Mouse (Mus musculus) spleen, adult 2 months (tissue): Measurements from ENCODE around the gene Timd2. TPM values are rescaled to one million over a fixed set of nuclear protein-coding genes. Genes with fewer than 3 reads are reported as not detected.

ENCODE experiments used
- DNase-seq, 2 experiments: peaks; one replicate each; pipeline versions ENCODE4 v3.0.0 to v3.0.0-alpha.2; 2012 to 2021; ENCODE audit warnings: low spot score in 2 of 2, low read depth in 1 of 2
- H3K27ac ChIP-seq: fragments of 200-500 bp; 2 replicates; pipeline ENCODE4 v1.5.1; 2012; ENCODE audit warnings: low read length, inconsistent platforms; ENCODE audit not compliant: insufficient read depth
- H3K27me3 ChIP-seq: fragments of 200-500 bp; 2 replicates; pipeline ENCODE4 v1.6.1; 2012; ENCODE audit warnings: mild to moderate bottlenecking, moderate library complexity, low read length, inconsistent platforms; ENCODE audit not compliant: control insufficient read depth, insufficient read depth
- H3K36me3 ChIP-seq: fragments of 200-500 bp; 2 replicates; pipeline ENCODE4 v1.6.1; 2012; ENCODE audit warnings: mild to moderate bottlenecking, low read length, inconsistent platforms; ENCODE audit not compliant: control insufficient read depth, insufficient read depth
- H3K4me1 ChIP-seq: fragments of 200-500 bp; 2 replicates; pipeline ENCODE4 v1.6.1; 2011; ENCODE audit warnings: inconsistent platforms; ENCODE audit not compliant: control insufficient read depth, insufficient read depth, insufficient read length
- H3K4me3 ChIP-seq: fragments of 200-500 bp; 2 replicates; pipeline ENCODE4 v1.5.1; 2011; ENCODE audit warnings: mild to moderate bottlenecking, inconsistent platforms; ENCODE audit not compliant: insufficient read depth, insufficient read length; ENCODE audit errors: extremely low read depth
- CTCF ChIP-seq: fragments of 200-500 bp; IDR thresholded peaks from 2 replicates; pipeline ENCODE4 v1.5.1; 2011; ENCODE audit warnings: mild to moderate bottlenecking, inconsistent platforms; ENCODE audit not compliant: insufficient read depth, insufficient read length, insufficient replicate concordance; ENCODE audit errors: extremely low read depth
- POLR2A ChIP-seq: fragments of 200-500 bp; IDR thresholded peaks from 2 replicates; pipeline ENCODE4 v1.6.1; 2011; ENCODE audit warnings: low read depth, low read length, inconsistent platforms
- WGBS: fragments of 180-500 bp; shearing (Covaris S2); methylation state at CpG from one replicate; pipeline ENCODE4 v1.1.7; 2018; 5-methylcytosine and 5-hydroxymethylcytosine counted together
- polyA plus RNA-seq: library from polyadenylated mRNA; depleted of rRNA; stranded (reverse); fragments of >200 nt; gene quantifications from 2 replicates; pipeline ENCODE4 v1.2.3, GENCODE M21; 2012; rRNA removed

Timd2 gene
- polyA plus RNA-seq, 1 experiment = 0.74 TPM

DNA sequence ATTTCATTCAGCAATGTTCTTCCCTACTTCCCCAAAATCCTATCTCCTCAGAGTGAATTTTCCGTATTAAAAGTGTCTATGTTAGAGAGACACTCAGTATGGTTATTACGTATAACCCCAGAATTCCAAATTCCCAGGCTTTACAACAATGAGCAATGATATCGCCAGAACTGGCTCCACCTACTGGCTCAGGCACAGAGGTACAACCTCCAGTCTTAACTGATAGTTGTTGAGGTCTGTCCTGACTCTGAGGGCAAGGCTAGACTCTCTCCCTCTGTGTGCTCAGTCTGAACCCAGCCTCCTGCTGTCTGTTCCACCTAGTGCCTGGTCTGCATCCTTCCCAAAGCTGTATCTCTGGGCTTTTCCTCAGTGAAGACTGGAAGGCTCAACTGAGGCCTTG lies 75.2 kb downstream of the Timd2 start:
- peak in 1 of 2 experiments; percentile 5 for DNase-seq
- Histone ChIP-seq H3K4me3 (no peak overlapping the region), H3K27ac (no peak overlapping the region), H3K4me1 (no peaks in the 10 kb centered on the region), H3K27me3 (no peaks in the 10 kb centered on the region), H3K36me3 (no peaks in the 10 kb centered on the region)
- 36% methylated on average over 3 of the region's 3 CpGs for WGBS
- TF ChIP-seq CTCF (peak; percentile 27; the same call in 1 of the 2 replicates), POLR2A (no peak)

DNA sequence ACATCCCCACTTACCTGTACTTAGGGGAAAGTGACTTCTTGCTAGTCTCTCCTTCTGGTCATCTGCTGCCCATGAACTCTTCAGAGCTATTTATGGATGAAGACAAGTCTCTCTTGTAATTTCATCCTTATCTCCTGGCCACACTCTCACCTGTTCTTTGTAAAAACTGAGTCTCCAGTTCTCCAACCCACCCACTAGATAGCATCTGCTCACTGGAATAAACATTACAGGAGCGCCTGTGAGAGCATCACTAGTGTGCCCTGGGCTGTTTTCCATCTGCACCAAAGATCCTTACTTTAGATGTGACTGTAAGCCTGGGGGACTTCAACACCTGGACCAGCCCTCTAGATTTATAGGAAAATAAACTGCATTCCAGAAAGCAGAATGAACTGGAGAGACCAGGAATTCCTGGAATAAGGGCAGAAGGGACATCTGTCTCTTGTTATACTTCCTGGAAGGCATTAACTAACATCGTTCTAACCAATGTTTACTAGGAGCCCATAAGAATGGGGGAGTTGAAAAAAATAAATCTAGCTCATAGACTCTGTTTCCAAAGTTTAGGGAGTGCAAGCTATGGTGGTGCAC lies 77.6 kb downstream of the Timd2 start, which contains the start of gene Dppa1:
Gene Dppa1 (minus strand): TSS at position 51 of the 585 bp plus-strand sequence.
- no peak for DNase-seq
- TF ChIP-seq CTCF (no peak), POLR2A (no peak)
- no peaks in the 10 kb centered on the region for H3K4me1 ChIP-seq
- no peaks in the 10 kb centered on the region for H3K36me3 ChIP-seq
- no peak within 1 kb of the TSS for H3K27ac ChIP-seq
- WGBS = 84% methylated on average over 2 of the region's 2 CpGs
- no peak within 1 kb of the TSS for H3K4me3 ChIP-seq
- H3K27me3 ChIP-seq = no peaks in the 10 kb centered on the region

DNA sequence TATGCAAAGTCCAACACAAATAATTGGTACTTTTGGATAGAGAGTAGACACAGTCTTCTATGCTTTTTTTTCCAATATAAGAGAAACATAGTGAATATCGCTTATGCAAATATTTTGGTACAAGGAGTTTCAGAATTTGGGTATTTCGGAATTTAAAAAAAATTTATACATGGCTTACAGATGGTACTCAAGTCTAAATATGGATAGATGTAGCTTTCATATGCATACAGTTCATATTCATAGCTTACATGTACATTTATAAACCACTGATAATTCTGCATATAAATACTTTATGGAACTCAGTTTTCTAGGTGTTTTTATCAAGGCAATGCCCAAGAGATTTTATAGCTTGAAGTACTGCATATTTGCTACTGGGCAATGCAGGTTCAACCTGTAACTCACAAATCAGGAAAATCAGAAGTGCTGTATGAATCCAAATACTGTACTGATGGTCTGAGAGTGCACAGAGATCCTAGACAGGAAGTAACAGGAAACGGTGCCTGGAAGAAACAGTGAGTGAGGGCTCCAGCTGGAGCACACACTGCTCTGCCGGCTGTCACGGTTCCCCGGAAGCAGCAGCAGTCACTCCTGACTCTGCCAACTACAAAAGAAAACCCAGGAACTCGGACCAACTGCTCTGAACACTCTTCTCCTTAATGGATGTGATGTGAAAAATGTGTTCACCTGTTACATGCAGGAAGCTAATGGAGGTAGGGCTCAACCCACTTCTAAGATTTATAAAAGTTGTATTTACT lies 86.3 kb downstream of the Timd2 start:
- no peaks in the 10 kb centered on the region for H3K4me1 ChIP-seq
- DNase-seq = no peak
- H3K27ac ChIP-seq = no peak overlapping the region
- 56% methylated on average over 7 of the region's 7 CpGs for WGBS
- TF ChIP-seq POLR2A = no peak
- no peak for TF ChIP-seq CTCF
- no peaks in the 10 kb centered on the region for H3K27me3 ChIP-seq
- H3K36me3 ChIP-seq = no peaks in the 10 kb centered on the region
- no peak overlapping the region for H3K4me3 ChIP-seq

DNA sequence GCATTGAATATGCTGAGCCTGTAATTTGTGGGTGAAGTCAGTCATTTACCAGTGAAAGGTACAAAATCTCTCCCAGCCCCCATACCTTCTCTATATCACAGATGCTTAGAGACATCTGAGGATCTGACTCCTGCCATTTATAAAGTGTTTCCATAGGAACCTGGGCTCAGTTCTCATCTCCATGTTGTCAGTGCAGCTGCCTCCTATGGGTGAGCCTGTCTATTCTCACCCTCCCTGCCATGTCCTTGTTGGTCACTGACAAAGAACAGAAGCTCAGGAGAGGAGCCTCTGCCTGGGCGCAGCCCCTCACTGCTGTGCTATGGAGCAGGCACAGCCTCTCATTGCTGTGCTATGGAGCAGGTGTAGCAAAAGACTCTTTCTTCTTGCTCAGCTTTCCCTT lies 86.9 kb downstream of the Timd2 start:
- H3K27me3 ChIP-seq = no peaks in the 10 kb centered on the region
- 100% methylated on average over 1 of the region's 1 CpGs for WGBS

More for the DNA sequence above, 86.9 kb downstream of the Timd2 start:
- no peaks in the 10 kb centered on the region for H3K4me1 ChIP-seq
- H3K4me3 ChIP-seq = no peak overlapping the region
- no peak for TF ChIP-seq POLR2A
- TF ChIP-seq CTCF = no peak
- no peak overlapping the region for H3K27ac ChIP-seq
- no peak for DNase-seq
- no peaks in the 10 kb centered on the region for H3K36me3 ChIP-seq

Other genes with a start within 250 kb of the Timd2 start
- not detected in 2 replicates for gene Gm12169, start 182.8 kb downstream of the Timd2 start, polyA plus RNA-seq
- gene BC053393, start 135.5 kb downstream of the Timd2 start, polyA plus RNA-seq = not detected in 2 replicates
- gene Dppa1, start 77.8 kb downstream of the Timd2 start, polyA plus RNA-seq = not detected in 2 replicates
- 1.6 and 1.9 TPM in 2 replicates for gene Havcr1, start 28.0 kb upstream of the Timd2 start, polyA plus RNA-seq
- 13.5 and 27.3 TPM in 2 replicates for gene Timd4, start 103.7 kb upstream of the Timd2 start, polyA plus RNA-seq